Mouse (Mus musculus): ENCODE results near the gene Chic2. TPM values are rescaled to one million over a fixed set of nuclear protein-coding genes. Genes with fewer than 3 reads are reported as not detected.

Chic2 gene
- polyA plus RNA-seq, 1 experiment from 2014 or later: 27.1 TPM

DNA sequence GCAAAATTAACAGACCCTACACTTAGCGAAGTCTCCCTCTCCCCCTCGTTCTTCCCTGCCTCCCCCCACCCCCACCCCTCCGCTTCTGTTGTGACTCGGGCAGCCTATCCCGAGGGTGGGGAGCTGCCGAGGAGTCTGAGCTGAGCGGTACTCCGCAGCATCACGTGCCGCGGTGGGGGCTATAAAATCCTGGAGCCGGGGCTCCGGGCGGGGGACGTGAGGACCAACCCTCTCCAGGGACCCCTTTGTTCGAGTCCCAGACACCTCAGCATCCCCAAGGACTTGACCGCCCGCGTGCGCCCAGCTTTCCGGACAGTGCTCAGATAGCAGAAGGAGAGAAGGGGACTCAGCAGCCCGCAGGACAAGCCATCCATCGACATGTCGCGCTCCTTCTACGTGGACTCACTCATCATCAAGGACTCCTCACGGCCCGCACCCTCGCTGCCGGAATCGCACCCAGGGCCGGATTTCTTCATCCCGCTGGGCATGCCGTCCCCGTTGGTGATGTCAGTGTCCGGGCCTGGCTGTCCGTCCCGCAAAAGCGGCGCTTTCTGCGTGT is 30.9 kb upstream of the Chic2 start, which contains the start of gene Gsx2:
TSS of gene Gsx2 (plus strand) at position 219 of the 559 bp plus-strand sequence.
- Histone ChIP-seq H3K9me3 (replicated peaks) (no peaks in the 10 kb centered on the region), H3K4me1 (peaks cover 20% of the 10 kb centered on the region), H3K9ac (no peak within 1 kb of the TSS), H3K27ac (no peak within 1 kb of the TSS), H3K4me3 (replicated peaks) (peak within 1 kb of the TSS; percentile 24), H3K27me3 (peaks cover 100% of the 10 kb centered on the region), H3K36me3 (no peaks in the 10 kb centered on the region), H3K4me2 (peak within 1 kb of the TSS; percentile 45)
- no peak for ATAC-seq (replicated peaks; ENCODE audit: low FRiP score)
- under 1% methylated on average over 41 of the region's 41 CpGs for WGBS

DNA sequence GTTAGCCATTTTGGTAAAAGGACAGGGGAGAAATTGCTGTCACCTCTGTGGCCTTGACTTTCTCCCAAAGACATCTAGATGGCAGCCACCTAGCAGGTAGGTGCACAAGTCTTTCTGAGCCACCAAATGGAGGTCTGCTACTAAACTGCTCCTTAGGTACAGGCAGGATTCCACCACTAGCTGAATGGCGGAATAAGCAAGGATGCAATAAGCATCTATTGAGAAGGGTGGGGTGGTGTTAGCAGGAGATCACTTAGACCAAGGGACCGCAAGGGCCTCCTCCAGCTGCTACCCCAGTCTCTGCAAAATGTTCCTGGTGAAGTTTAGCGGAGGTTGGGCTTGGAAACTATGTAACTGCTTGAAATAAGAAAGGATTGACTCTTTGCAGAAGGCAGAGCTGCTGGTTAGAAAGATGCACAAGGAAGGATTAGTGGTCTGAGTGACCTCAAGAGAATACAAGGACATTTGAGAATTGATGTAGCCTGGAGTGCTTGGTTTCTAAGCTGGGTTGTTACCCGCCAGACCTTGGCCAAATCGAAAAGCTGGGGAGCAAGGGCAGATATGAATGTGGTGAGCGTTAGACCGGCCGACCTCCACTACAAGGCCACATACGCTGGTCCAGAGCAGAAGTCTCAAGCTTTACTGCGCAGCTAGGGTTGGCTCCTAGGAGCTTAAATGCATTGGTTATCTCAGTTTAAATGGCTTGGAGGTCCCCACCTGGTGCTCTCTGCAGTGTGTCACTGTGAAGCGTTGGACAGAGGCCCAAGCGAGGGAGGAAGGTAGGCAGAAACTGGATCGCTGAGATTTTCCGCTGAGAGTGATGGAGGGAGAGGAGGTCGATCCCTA is 30.2 kb upstream of the Chic2 start:
- Histone ChIP-seq H3K36me3 (no peaks in the 10 kb centered on the region), H3K4me3 (replicated peaks) (peak overlapping the region; percentile 24), H3K4me2 (peak overlapping the region; percentile 45), H3K9ac (no peak overlapping the region), H3K27ac (no peak overlapping the region), H3K27me3 (peaks cover 100% of the 10 kb centered on the region), H3K4me1 (peaks cover 26% of the 10 kb centered on the region), H3K9me3 (replicated peaks) (no peaks in the 10 kb centered on the region)
- 6% methylated on average over 15 of the region's 15 CpGs for WGBS
- no peak for ATAC-seq (replicated peaks; ENCODE audit: low FRiP score)

DNA sequence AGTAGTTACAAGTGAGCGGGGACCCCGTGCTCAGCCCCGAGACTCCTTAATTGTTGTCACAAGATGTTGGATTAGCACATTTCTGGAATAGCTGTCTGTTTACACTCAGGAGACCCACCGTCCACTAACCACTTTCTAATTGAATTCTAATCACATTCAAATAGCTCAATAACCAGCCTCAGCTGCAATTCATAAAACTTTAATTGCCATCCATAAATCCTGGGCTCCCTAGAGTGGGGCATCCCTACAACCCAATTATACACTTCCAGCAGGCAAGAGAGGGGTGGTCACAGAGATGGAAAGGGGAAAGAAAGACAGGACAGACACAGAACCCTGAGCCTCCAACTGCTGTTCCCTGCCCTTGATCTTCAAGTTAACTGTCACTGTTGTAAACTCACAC is 29.6 kb upstream of the Chic2 start:
- 2% methylated on average over 4 of the region's 4 CpGs for WGBS
- Histone ChIP-seq H3K36me3 (no peaks in the 10 kb centered on the region), H3K4me1 (peaks cover 26% of the 10 kb centered on the region), H3K4me3 (replicated peaks) (no peak overlapping the region), H3K27me3 (peaks cover 100% of the 10 kb centered on the region), H3K27ac (no peak overlapping the region), H3K4me2 (no peak overlapping the region), H3K9ac (no peak overlapping the region), H3K9me3 (replicated peaks) (no peaks in the 10 kb centered on the region)
- ATAC-seq (replicated peaks; ENCODE audit: low FRiP score): no peak

DNA sequence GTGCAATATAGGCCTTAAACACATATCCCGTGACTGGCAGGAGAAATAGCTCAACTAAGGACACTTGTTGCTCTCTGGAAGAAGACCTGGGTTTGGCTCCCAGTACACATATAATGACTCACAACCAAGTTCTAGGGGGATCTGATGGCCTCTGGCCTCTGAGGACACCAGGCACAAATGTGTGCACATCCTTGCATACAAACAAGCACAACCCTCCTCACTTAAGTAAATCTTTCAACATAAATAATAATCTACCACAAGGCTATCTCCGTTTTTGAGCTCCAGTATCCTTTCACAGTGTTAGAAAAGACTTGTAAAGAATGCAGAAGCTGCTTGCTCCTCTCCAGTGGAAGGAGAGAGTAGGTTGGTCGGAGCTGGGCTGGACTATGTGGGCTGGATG is 29.1 kb upstream of the Chic2 start:
- Histone ChIP-seq H3K4me2 (no peak overlapping the region), H3K9me3 (replicated peaks) (no peaks in the 10 kb centered on the region), H3K9ac (no peak overlapping the region), H3K4me1 (peaks cover 26% of the 10 kb centered on the region), H3K4me3 (replicated peaks) (no peak overlapping the region), H3K36me3 (no peaks in the 10 kb centered on the region), H3K27me3 (peaks cover 100% of the 10 kb centered on the region), H3K27ac (no peak overlapping the region)
- no peak for ATAC-seq (replicated peaks; ENCODE audit: low FRiP score)
- WGBS: 10% methylated on average over 3 of the region's 3 CpGs

DNA sequence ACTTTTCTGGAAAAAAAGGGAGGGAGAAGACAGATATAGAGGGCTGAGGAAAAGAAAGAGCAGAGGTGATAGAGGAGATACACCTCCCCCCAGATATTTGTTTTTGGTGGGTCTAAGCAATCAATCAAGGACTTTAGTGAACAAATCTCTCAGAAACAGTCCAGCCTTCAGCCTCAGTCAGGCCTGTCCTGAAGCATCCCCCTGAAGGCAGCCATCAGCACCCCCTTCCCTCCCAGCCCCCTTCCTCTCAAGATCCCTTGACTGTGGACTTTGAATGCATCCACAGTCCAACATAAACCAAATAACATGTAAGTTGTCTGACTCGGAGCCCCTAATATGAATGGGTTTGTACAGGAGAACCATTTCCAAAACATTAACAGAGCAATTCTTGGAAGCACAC is 28.6 kb upstream of the Chic2 start:
- 13% methylated on average over 1 of the region's 1 CpGs for WGBS
- Histone ChIP-seq H3K27me3 (peaks cover 100% of the 10 kb centered on the region), H3K4me2 (no peak overlapping the region), H3K9ac (no peak overlapping the region), H3K36me3 (no peaks in the 10 kb centered on the region), H3K4me3 (replicated peaks) (no peak overlapping the region), H3K4me1 (peaks cover 26% of the 10 kb centered on the region), H3K9me3 (replicated peaks) (no peaks in the 10 kb centered on the region), H3K27ac (no peak overlapping the region)
- ATAC-seq (replicated peaks; ENCODE audit: low FRiP score): no peak

DNA sequence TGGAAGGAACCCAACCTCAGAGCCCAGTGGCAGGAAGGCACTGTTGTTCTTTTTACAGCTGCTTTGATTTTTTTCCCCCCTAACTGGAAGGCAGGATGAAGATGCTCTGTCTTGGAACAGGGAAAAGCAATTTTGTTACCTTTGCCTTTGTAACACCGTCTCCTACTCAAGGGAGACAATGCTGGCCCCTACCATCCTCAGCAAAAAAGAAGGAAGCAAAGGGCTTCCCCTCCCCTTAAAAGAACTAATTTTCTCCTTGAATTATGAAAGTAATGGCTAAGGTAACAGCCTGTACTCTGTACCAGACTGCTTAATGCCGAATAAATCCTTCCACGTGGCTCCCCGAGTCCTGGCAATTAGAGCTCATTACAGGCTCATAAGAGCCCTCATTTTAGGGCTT is 28.0 kb upstream of the Chic2 start:
- no peak overlapping the region for H3K4me2 ChIP-seq
- WGBS: 4% methylated on average over 4 of the region's 4 CpGs

DNA sequence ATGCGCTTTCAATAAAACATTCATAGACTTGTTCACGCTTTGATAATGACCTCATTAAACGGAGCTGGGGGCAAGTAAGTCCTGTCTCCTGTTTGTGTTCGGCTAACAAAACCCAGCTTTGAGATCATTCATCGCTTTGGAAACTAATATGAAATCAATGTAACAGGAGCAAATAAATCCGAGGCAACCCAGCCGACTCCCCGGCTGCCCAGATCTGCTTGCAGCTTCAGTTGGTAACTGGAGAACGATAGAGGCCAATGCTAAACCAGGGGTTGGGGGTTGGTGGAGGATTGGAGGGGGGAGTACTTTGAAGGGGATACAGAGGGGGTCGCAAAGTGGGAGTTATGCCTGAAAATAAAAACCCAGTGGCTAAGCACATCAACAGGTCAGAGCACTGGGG is 27.4 kb upstream of the Chic2 start:
- Histone ChIP-seq H3K27ac (no peak overlapping the region), H3K4me2 (no peak overlapping the region), H3K9me3 (replicated peaks) (no peaks in the 10 kb centered on the region), H3K9ac (no peak overlapping the region), H3K4me1 (peaks cover 34% of the 10 kb centered on the region), H3K4me3 (replicated peaks) (no peak overlapping the region), H3K27me3 (peaks cover 100% of the 10 kb centered on the region), H3K36me3 (no peaks in the 10 kb centered on the region)
- 3% methylated on average over 10 of the region's 10 CpGs for WGBS
- no peak for ATAC-seq (replicated peaks; ENCODE audit: low FRiP score)

More for the DNA sequence above, 28.0 kb upstream of the Chic2 start:
- no peaks in the 10 kb centered on the region for H3K9me3 ChIP-seq (replicated peaks)
- H3K27ac ChIP-seq: no peak overlapping the region
- no peak overlapping the region for H3K9ac ChIP-seq
- peaks cover 100% of the 10 kb centered on the region for H3K27me3 ChIP-seq
- no peak overlapping the region for H3K4me3 ChIP-seq (replicated peaks)
- no peaks in the 10 kb centered on the region for H3K36me3 ChIP-seq
- no peak for ATAC-seq (replicated peaks; ENCODE audit: low FRiP score)
- peaks cover 28% of the 10 kb centered on the region for H3K4me1 ChIP-seq

DNA sequence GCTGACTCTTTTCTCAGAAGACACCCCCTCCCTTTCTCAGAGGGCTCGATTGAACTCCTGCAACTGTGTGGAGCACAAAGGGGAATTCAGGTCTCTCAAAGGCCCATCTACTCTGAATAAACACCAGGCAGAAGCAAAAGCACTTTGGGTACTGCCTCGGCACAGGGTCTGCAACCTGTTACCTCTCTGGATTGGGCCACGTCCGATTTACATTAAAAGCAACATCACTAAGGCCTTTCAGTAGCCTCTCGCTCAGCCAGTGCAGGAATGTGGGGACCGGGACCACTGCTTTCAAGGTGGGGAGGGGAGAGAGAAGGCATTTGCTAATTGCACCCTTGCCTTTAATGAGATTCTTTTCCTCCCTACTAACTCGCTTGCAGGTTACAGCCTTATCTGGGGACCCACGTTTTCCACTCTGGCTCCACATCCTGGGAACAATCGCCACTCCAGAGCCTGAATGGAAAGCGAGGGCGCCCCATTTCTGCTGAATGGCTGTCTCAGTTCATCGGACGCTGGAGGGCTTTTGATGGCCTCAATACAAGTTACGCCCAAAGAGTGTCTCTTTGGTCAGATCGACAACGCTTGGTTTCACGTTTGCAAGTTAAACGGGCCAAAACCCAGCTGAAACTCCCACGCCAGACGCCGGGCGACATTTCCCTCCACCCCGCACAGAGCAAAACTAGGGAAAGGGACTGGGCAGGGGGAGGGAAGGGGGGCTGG is 26.2 kb upstream of the Chic2 start:
- no peak overlapping the region for H3K4me2 ChIP-seq
- peaks cover 93% of the 10 kb centered on the region for H3K27me3 ChIP-seq
- 3% methylated on average over 23 of the region's 23 CpGs for WGBS
- no peak overlapping the region for H3K9ac ChIP-seq
- no peaks in the 10 kb centered on the region for H3K36me3 ChIP-seq
- peaks cover 35% of the 10 kb centered on the region for H3K4me1 ChIP-seq
- no peak overlapping the region for H3K27ac ChIP-seq
- ATAC-seq (replicated peaks; ENCODE audit: low FRiP score): no peak
- H3K9me3 ChIP-seq (replicated peaks): no peaks in the 10 kb centered on the region
- peak overlapping the region; percentile 10; the same call in 1 of the 2 replicates for H3K4me3 ChIP-seq (replicated peaks)

DNA sequence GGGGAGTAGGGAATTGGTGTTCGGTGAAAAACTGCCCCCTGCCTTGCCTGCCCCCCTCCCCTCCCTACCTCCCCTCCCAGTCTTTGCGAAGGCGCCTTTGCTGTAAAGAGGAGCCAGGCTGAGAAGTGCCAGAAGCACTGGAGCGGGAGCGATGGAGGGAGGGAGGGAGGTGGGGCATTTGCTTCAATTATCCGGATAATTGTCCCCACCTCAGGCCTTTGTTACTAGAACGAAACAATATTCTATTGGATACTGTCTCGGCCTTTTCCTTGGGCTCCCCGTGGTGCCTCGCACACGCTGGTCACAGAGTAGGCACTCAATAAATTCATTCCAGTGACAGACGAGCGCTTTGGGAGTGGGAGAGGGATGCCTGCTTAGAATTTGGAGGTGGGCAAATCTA is 25.6 kb upstream of the Chic2 start:
- no peak overlapping the region for H3K9ac ChIP-seq
- H3K27ac ChIP-seq: no peak overlapping the region
- WGBS: 4% methylated on average over 13 of the region's 13 CpGs
- H3K4me2 ChIP-seq: 0 out of 2 replicates have a peak overlapping the region, but pooled peaks have one; percentile 3
- H3K9me3 ChIP-seq (replicated peaks): no peaks in the 10 kb centered on the region; the same call in 1 of the 2 replicates
- H3K27me3 ChIP-seq: peaks cover 86% of the 10 kb centered on the region
- H3K4me1 ChIP-seq: peaks cover 29% of the 10 kb centered on the region
- H3K36me3 ChIP-seq: no peaks in the 10 kb centered on the region
- ATAC-seq (replicated peaks; ENCODE audit: low FRiP score): no peak
- H3K4me3 ChIP-seq (replicated peaks): no peak overlapping the region

DNA sequence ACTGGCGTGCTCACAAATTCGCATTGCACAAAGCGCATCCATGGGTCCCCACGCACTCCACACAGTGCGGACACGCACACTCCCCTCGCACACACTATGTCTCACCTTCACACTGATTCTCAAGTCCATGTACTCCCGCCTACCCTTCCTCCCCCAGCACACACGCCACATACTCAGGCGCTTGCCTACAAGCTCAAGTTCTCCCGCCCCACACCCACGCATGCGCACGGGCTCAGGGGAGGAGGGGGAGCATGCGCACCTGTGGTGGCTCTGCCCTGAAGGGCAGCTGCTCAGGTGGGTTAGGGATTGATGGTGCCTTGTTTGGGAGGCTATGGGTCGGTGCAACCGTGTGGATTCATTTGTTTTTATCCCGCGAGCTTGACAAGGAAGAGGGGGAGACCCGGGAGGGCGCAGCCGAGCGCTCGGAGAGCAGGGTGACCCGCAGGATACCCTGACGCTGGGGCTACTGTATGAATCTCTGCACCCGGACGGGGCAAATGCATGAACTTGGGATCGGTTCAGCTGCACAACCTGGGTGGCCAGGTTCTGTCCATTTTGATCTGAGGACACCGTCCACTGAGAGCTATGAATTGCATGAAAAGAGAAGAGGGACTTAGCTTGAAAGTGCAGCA is 22.7 kb upstream of the Chic2 start:
- Histone ChIP-seq H3K27me3 (peaks cover 61% of the 10 kb centered on the region), H3K9ac (no peak overlapping the region)

DNA sequence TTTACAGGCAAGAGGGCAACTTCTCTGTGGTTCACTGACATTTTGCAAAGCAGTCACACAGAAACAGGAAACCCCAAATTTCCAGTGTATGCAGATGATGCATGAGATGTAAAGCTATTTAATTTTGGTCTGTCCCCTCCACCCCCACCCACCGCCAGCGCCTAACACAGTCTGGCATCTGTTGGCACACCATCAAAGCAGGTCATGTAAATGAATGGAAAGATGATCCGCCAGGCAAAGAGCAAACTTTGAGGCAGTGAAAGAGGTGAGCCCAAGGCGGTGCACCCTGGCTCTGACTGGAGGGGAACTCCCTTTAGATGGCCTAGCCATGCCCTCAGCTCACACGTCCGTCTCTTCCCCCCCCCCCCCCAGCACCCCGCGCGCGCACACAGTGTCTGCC is 22.1 kb upstream of the Chic2 start:
- Histone ChIP-seq H3K4me1 (peaks cover 27% of the 10 kb centered on the region), H3K9ac (no peak overlapping the region), H3K27me3 (peaks cover 56% of the 10 kb centered on the region), H3K36me3 (no peaks in the 10 kb centered on the region), H3K9me3 (replicated peaks) (no peaks in the 10 kb centered on the region; the same call in 1 of the 2 replicates), H3K4me3 (replicated peaks) (peak overlapping the region; percentile 51), H3K4me2 (peak overlapping the region; percentile 92), H3K27ac (no peak overlapping the region)
- WGBS: 1% methylated on average over 9 of the region's 10 CpGs
- peak; percentile 67; the same call in 1 of the 2 replicates for ATAC-seq (replicated peaks; ENCODE audit: low FRiP score)

More for the DNA sequence above, 22.7 kb upstream of the Chic2 start:
- Histone ChIP-seq H3K4me3 (replicated peaks) (peak overlapping the region; percentile 51), H3K4me2 (peak overlapping the region; percentile 92), H3K9me3 (replicated peaks) (no peaks in the 10 kb centered on the region; the same call in 1 of the 2 replicates), H3K36me3 (no peaks in the 10 kb centered on the region), H3K4me1 (peaks cover 27% of the 10 kb centered on the region), H3K27ac (no peak overlapping the region)
- WGBS: under 1% methylated on average over 30 of the region's 30 CpGs
- peak; percentile 83 for ATAC-seq (replicated peaks; ENCODE audit: low FRiP score)

Data from kidney, embryonic 15.5 days (tissue).